Mouse (Mus musculus): ENCODE data around the gene Snx15. TPM values are rescaled to one million over a fixed set of nuclear protein-coding genes. Genes with fewer than 3 reads are reported as not detected.

Gene Snx15
- polyA plus RNA-seq, 1 experiment from 2014 or later: 25.0 TPM

- TF ChIP-seq EP300 (optimal IDR thresholded peaks at IDR 0.05) (no peak), CTCF (IDR thresholded peaks at IDR 0.05; ENCODE audit: low read depth) (no peak)
- peak overlapping the region; percentile 63; the same call in 1 of the 2 replicates for H3K27ac ChIP-seq (replicated peaks)
- peak overlapping the region; percentile 92 for H3K4me2 ChIP-seq (replicated peaks; ENCODE audit: low read depth)
- H3K4me3 ChIP-seq (ENCODE audit: low read depth, low read length): peak overlapping the region; percentile 69
- H3K36me3 ChIP-seq (ENCODE audit: control insufficient read depth, insufficient read depth, low read length): peaks cover 9% of the 10 kb centered on the region
- peak overlapping the region; percentile 60 for H3K9ac ChIP-seq (ENCODE audit: low read length)
- under 1% methylated on average over 17 of the region's 17 CpGs for WGBS
- H3K9me3 ChIP-seq (ENCODE audit: control insufficient read depth, low read length): no peaks in the 10 kb centered on the region
- no peaks in the 10 kb centered on the region for H3K27me3 ChIP-seq (ENCODE audit: control insufficient read depth, insufficient read depth, low read length)
- ATAC-seq (ENCODE audit: low FRiP score, low TSS enrichment) (peak; percentile 72), DNase-seq (ENCODE audit: low spot score) (peak; percentile 77)
- H3K4me1 ChIP-seq (replicated peaks; ENCODE audit: control insufficient read depth, insufficient read depth): peaks cover 2% of the 10 kb centered on the region; the same call in 1 of the 2 replicates
Measured at GRCm38 (mm10) chr19:6085417-6085879, 42.7 kb downstream of the Snx15 start.

GRCm38 (mm10) chr19:6084478-6085248 is 43.4 kb downstream of the Snx15 start, which contains the start of the genes Zfpl1 and Cdca5:
TSS of gene Zfpl1 (minus strand) at chr19:6084956.
TSS of gene Cdca5 (plus strand) at chr19:6084983.
- TF ChIP-seq CTCF (IDR thresholded peaks at IDR 0.05; ENCODE audit: low read depth): 0 out of 2 replicates have a peak, but pooled peaks have one; percentile 1
- no peak for TF ChIP-seq EP300 (optimal IDR thresholded peaks at IDR 0.05)
- Histone ChIP-seq H3K4me2 (replicated peaks; ENCODE audit: low read depth) (peak within 1 kb of the TSS; percentile 92), H3K9me3 (ENCODE audit: control insufficient read depth, low read length) (no peaks in the 10 kb centered on the region), H3K27me3 (ENCODE audit: control insufficient read depth, insufficient read depth, low read length) (no peaks in the 10 kb centered on the region), H3K4me3 (ENCODE audit: low read depth, low read length) (peak within 1 kb of the TSS; percentile 69), H3K27ac (replicated peaks) (peak within 1 kb of the TSS; percentile 86), H3K9ac (ENCODE audit: low read length) (peak within 1 kb of the TSS; percentile 79), H3K36me3 (ENCODE audit: control insufficient read depth, insufficient read depth, low read length) (peaks cover 8% of the 10 kb centered on the region), H3K4me1 (replicated peaks; ENCODE audit: control insufficient read depth, insufficient read depth) (peaks cover 2% of the 10 kb centered on the region; the same call in 1 of the 2 replicates)
- WGBS: under 1% methylated on average over 58 of the region's 58 CpGs
- DNase-seq (ENCODE audit: low spot score): peak; percentile 96
- ATAC-seq (ENCODE audit: low FRiP score, low TSS enrichment): peak; percentile 91

- Histone ChIP-seq H3K4me1 (replicated peaks; ENCODE audit: control insufficient read depth, insufficient read depth) (peaks cover 2% of the 10 kb centered on the region; the same call in 1 of the 2 replicates), H3K27ac (replicated peaks) (no peak within 1 kb of the TSS), H3K27me3 (ENCODE audit: control insufficient read depth, insufficient read depth, low read length) (no peaks in the 10 kb centered on the region), H3K4me3 (ENCODE audit: low read depth, low read length) (no peak within 1 kb of the TSS), H3K4me2 (replicated peaks; ENCODE audit: low read depth) (no peak within 1 kb of the TSS), H3K9me3 (ENCODE audit: control insufficient read depth, low read length) (no peaks in the 10 kb centered on the region), H3K9ac (ENCODE audit: low read length) (no peak within 1 kb of the TSS), H3K36me3 (ENCODE audit: control insufficient read depth, insufficient read depth, low read length) (peaks cover 8% of the 10 kb centered on the region; the same call in 1 of the 2 replicates)
- TF ChIP-seq EP300 (optimal IDR thresholded peaks at IDR 0.05) (no peak), CTCF (IDR thresholded peaks at IDR 0.05; ENCODE audit: low read depth) (no peak)
- no peak for DNase-seq (ENCODE audit: low spot score)
- 85% methylated on average over 9 of the region's 9 CpGs for WGBS
- ATAC-seq (ENCODE audit: low FRiP score, low TSS enrichment): no peak
Measured at GRCm38 (mm10) chr19:6082156-6082555, 45.9 kb downstream of the Snx15 start, which contains the start of gene Gm28374. TSS of gene Gm28374 (minus strand) at chr19:6082256.

GRCm38 (mm10) chr19:6079983-6080480 is 48.1 kb downstream of the Snx15 start, which contains the start of gene Tmem262:
TSS of gene Tmem262 (plus strand) at chr19:6080033.
- TF ChIP-seq EP300 (optimal IDR thresholded peaks at IDR 0.05) (no peak), CTCF (IDR thresholded peaks at IDR 0.05; ENCODE audit: low read depth) (no peak)
- H3K36me3 ChIP-seq (ENCODE audit: control insufficient read depth, insufficient read depth, low read length): peaks cover 8% of the 10 kb centered on the region; the same call in 1 of the 2 replicates
- no peaks in the 10 kb centered on the region for H3K9me3 ChIP-seq (ENCODE audit: control insufficient read depth, low read length)
- DNase-seq (ENCODE audit: low spot score) (no peak), ATAC-seq (ENCODE audit: low FRiP score, low TSS enrichment) (no peak)
- H3K4me1 ChIP-seq (replicated peaks; ENCODE audit: control insufficient read depth, insufficient read depth): peaks cover 5% of the 10 kb centered on the region
- H3K4me2 ChIP-seq (replicated peaks; ENCODE audit: low read depth): no peak within 1 kb of the TSS
- no peak within 1 kb of the TSS for H3K9ac ChIP-seq (ENCODE audit: low read length)
- WGBS: 91% methylated on average over 12 of the region's 12 CpGs
- no peaks in the 10 kb centered on the region for H3K27me3 ChIP-seq (ENCODE audit: control insufficient read depth, insufficient read depth, low read length)
- no peak within 1 kb of the TSS for H3K27ac ChIP-seq (replicated peaks)
- H3K4me3 ChIP-seq (ENCODE audit: low read depth, low read length): no peak within 1 kb of the TSS

GRCm38 (mm10) chr19:6076564-6077393 is 51.3 kb downstream of the Snx15 start, which contains the start of gene Vps51:
TSS of gene Vps51 (minus strand) at chr19:6077231.
- DNase-seq (ENCODE audit: low spot score): peak; percentile 86
- TF ChIP-seq EP300 (optimal IDR thresholded peaks at IDR 0.05): peak; percentile 27
- 0 out of 2 replicates have a peak, but pooled peaks have one; percentile 20 for TF ChIP-seq CTCF (IDR thresholded peaks at IDR 0.05; ENCODE audit: low read depth)
- no peaks in the 10 kb centered on the region for H3K27me3 ChIP-seq (ENCODE audit: control insufficient read depth, insufficient read depth, low read length)
- peak within 1 kb of the TSS; percentile 95 for H3K4me2 ChIP-seq (replicated peaks; ENCODE audit: low read depth)
- H3K9me3 ChIP-seq (ENCODE audit: control insufficient read depth, low read length): no peaks in the 10 kb centered on the region
- H3K9ac ChIP-seq (ENCODE audit: low read length): peak within 1 kb of the TSS; percentile 78
- peak within 1 kb of the TSS; percentile 89 for H3K4me3 ChIP-seq (ENCODE audit: low read depth, low read length)
- H3K27ac ChIP-seq (replicated peaks): peak within 1 kb of the TSS; percentile 87
- 1% methylated on average over 33 of the region's 33 CpGs for WGBS
- H3K36me3 ChIP-seq (ENCODE audit: control insufficient read depth, insufficient read depth, low read length): 0 out of 2 replicates have a peak, but pooled peaks cover 6% of the 10 kb centered on the region
- H3K4me1 ChIP-seq (replicated peaks; ENCODE audit: control insufficient read depth, insufficient read depth): peaks cover 3% of the 10 kb centered on the region; the same call in 1 of the 2 replicates
- peak; percentile 88 for ATAC-seq (ENCODE audit: low FRiP score, low TSS enrichment)
